Mouse (Mus musculus): ENCODE measurements around the gene Stard3. TPM values are rescaled to one million over a fixed set of nuclear protein-coding genes. Genes with fewer than 3 reads are reported as not detected.

Stard3 gene
- total RNA-seq, 2 experiments from 2014 or later, result 34.1 to 36.8 TPM

DNA sequence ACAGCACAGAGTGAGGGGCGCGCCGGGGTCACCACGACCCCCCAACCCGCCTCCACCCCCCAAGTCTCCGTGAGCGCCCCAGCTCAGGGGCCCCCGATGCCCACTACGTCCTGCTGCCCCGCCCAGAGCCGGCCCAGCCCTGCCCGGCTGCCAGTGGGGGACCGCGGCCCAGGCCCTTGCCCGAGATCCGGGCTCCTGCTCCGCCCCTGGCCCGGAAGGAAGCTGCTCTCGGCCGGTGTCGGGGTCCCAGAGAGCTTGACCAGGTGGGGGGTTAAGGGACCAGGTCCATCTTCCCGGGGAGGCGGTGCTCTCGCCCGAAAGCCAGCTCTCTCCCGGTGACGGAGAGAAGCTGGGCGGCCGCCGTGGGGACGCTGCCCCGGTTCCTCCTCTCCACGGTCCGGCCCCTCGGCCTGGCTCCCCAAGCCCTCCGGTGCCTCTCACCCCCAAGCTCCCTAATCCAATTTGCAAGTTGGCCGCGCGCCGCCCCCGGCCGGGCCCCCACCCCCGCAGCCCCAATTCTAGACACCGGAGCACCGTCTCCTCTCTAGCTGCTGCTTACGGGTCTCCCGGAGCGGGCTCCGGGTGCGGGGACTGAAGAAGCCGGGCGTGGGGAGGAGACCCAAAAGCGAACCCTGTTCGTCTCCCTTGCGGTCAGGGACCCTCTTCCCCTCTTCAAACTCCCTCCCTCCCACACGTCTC lies 29.6 kb upstream of the Stard3 start:
- peak in 1 of 2 experiments; percentile 54 for DNase-seq (ENCODE audit: low spot score in 2 of 2)
- intact Hi-C loops (cut with DNase I), result no loop called here

DNA sequence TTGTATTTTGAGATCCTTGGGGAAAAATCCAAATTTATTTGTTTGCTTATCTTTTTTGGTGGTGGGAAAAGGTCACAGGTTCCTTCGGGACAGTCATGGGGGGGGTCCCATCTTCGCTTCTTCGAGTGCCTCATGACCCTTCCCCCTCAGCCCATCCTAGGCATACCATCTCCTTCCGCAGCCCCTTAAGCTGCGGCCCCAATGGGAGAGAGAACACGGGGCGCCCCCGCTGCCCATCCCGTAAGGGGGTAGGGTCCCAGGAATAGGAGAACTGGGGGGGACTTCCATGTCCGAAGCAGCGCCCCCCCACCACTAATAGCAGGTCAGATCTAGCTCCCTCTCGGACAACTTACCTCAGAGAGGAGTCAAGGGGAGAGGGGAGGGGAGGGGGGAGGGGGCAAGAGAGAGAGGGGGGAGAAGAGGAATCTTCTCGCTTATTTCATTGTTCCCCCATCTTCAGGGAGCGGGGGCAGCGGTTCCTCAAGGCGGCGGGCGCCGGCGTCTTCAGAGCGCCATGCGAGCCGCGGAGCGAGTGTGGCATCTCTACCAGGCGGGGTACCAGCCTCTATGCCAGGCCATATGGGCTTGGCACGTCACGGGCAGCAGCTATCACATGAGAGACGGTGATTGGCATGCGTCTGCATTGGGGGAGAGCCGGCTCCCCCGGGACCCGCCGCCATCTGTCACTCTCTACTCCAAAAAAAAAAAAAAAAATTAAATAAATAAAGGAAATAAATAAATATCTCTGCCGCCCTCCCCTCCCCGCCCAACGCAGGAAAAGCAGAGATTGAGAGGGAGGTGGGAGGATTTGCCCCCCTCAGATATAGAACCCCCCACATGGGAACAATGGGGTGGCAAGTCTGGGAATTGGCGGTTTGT lies 28.8 kb upstream of the Stard3 start, which contains the start of gene Neurod2:
Gene Neurod2 (minus strand): TSS at position 568 of the 879 bp plus-strand sequence.
- intact Hi-C loops (cut with DNase I), result no loop called here

DNA sequence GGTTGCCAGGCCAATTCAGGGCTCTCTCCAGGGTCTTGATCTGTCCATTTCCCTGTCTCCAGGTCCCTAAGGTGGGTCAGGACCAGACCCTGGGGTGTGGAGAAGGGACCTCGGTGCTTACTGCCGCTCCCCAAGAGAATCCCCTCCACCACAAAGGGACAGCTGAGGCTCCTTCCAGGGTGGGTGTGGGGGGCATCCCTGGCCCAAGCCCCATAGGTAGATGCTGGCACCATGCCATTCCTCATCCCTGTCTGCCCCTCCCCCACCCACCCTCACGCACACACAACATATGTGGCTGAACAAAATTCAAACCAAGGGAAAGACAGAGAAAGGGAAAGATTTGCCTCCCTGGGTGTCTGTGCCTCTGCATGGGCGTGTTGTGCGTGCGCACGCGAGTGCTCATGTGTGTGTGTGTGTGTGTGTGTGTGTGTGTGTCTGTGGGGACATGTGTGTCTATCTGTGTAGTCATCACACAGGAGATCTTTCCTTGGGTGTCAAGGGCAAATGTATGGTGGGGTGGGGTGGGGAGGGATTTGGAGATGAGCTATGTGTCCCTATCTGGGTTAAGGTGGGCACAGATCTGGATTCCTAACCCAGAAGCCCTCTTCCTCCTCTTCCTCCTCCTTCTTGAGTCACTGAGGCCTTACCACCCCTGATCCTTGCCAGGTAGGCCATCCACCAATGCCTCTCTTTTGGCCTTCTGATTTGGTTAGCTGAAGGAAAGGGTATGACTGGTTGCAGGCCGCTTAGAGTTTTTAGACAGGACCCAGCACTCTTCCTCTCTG lies 28.0 kb upstream of the Stard3 start:
- intact Hi-C loops (cut with DNase I), result no loop called here

More for the DNA sequence above, 28.8 kb upstream of the Stard3 start, which contains the start of gene Neurod2:
- peak; percentile 74 to 90 for DNase-seq (ENCODE audit: low spot score in 2 of 2)

DNA sequence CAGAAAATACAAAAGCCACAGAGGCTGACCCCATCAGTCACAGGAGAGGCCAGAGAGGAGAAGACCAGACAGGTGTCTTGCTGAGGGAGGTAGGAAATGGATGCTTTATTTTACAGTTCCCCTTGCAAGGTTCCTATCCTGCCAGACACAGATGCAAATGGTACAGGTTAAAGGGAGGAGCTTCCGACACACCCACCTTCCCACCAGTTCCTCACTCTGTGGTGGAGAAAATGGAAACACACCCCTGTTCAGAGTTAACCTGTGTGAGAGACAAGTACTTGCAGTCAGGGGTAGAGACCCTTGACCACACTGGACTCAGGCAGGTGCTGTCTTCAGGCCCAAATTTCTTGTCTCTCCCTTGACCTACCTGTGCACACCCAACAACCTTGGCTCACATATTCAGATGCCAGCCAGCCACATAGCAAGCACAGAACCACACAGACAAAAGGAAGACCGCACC lies 27.4 kb upstream of the Stard3 start:
- no peak for DNase-seq (ENCODE audit: low spot score in 2 of 2)

More for the DNA sequence above, 28.0 kb upstream of the Stard3 start:
- no peak for DNase-seq (ENCODE audit: low spot score in 2 of 2)

DNA sequence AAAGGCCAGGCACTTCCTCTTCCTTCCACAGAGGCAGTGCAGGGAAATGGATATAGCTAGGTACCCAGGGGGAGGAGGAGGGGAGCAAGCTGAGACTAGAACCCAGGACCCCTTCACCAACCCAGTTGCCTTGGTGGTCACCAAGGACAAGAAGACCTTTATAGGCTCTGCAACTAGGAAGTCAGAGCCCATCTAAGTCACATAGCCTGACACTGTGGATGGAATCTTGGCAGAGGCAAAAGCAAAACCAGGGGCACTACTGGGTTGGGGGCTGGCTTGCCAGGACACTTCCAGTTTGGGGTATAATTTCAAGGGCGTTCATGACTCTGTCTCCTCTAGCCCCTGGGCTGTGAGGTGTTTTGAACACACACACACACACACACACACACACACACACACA lies 26.8 kb upstream of the Stard3 start:
- intact Hi-C loops (cut with DNase I), result no loop called here

More for the DNA sequence above, 27.4 kb upstream of the Stard3 start:
- intact Hi-C loops (cut with DNase I), result no loop called here

DNA sequence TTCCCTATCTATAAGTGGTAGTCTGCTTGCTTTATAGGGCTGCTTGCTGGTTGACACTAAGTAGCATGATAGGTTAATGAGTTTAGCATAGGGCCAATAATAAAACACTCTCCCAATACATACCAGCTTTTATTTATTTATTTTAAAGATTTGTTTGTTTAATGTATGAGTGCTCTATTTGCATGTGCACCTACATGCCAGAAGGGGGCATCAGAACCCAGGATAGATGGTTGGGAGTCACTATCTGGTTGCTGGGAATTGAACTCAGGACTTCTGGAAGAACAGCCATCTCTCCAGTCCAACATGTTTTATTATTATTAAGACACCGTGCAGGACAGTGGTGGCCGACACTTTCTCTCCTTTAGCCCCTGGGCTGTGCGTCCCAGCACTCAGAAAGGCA lies 26.0 kb upstream of the Stard3 start:
- intact Hi-C loops (cut with DNase I), result no loop called here
- DNase-seq (ENCODE audit: low spot score in 2 of 2), result no peak

More for the DNA sequence above, 26.8 kb upstream of the Stard3 start:
- no peak for DNase-seq (ENCODE audit: low spot score in 2 of 2)

DNA sequence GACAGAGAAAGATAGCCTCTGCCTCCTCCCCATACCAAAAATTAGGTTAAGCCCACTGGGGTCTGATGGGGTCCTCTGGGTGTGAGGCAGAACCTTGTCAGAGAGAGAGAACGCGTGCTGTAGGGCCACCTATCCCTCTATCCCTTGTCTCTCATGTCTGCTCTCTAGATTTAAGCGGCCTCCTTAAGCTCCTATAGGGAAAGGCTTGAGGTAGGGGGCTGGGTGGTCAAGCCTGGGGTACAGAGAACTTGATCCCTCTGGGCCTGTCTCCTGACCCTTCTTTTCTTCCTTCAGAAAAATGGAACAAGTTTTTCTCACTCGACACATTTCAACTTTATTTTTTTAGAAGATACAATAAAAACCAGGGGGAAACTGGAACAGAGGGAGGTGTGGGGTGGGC lies 25.3 kb upstream of the Stard3 start:
- DNase-seq (ENCODE audit: low spot score in 2 of 2), result no peak
- intact Hi-C loops (cut with DNase I), result no loop called here

DNA sequence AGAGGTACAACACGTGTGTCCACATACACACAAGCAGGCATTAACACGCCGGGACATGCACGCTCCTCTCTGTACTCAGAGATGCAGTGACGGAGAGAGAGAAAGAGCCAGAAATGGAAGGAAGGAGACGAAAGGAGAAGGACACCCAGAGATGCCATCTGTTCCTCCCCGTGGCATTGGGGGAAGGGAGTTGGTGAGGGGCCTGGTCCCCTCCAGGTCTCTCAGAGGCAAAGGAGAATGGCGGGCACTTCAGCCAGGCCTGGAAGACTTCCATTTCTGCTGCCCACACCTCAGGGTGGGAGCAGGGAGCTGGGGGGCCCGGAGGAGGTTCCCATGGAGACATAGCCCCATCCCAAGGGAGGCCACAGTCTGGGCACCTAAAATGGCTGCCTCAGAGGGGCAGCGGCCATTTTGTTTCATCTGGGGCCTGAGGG lies 24.9 kb upstream of the Stard3 start:
- intact Hi-C loops (cut with DNase I), result no loop called here
- DNase-seq (ENCODE audit: low spot score in 2 of 2), result peak in 1 of 2 experiments; percentile 81

DNA sequence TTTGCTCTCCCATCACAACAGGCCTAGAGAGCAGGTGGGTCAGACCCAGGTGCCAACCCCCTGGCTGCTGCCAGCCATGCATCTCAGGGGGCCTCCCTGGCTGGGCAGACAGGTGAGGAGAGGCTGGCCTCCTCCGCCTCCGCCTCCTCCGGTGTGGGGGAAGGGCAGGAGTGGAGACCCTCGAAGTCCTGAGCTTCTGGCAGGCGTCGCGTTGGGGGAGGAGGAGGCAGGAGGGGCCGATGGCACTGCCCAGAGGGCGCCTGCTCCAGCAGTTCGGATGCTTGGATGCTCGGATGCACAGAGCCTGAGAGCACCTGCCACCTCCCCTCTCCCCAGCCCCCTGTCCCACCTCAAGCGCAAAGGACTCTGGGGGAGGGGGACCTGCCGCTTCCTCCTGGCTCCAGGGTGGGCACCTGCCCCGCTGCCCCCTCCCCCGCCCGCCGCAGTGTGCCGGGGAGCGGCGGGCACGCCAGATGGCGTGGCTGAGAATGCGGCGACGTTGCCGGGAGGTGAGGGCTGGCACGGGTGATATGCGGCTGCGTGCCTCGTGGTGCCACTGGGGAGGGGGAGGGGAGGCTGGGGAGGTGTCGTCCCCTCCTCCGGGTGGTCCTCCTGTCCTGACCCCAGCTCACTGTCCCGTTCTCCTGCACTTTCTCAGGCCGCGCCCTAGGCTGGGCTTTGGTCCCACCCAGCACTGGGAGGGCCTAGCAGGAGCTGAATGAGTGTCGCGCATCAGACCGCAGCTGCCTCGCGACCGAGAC lies 24.0 kb upstream of the Stard3 start:
- DNase-seq (ENCODE audit: low spot score in 2 of 2), result peak in 1 of 2 experiments; percentile 51
- intact Hi-C loops (cut with DNase I), result no loop called here

DNA sequence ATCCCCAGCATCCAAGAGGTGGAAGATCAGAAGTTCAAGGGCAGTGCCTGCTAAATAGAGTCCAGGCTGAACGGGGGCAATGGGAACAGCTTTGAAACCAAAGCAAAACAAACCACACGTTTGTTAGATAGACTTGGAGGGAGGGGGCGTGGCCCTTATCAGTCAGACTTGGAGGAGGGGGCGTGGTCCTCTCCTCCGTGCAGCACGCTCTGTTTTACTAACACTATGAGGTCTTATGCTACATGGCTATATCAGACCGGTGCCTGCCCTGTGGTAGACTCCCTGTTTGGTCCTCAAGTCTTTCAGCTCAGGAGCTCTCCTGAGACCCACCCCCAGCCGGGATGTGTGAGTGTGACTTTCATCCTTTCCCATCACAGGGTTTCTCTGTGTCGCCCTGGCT lies 22.9 kb upstream of the Stard3 start:
- no peak for DNase-seq (ENCODE audit: low spot score in 2 of 2)
- intact Hi-C loops (cut with DNase I), result no loop called here

DNA sequence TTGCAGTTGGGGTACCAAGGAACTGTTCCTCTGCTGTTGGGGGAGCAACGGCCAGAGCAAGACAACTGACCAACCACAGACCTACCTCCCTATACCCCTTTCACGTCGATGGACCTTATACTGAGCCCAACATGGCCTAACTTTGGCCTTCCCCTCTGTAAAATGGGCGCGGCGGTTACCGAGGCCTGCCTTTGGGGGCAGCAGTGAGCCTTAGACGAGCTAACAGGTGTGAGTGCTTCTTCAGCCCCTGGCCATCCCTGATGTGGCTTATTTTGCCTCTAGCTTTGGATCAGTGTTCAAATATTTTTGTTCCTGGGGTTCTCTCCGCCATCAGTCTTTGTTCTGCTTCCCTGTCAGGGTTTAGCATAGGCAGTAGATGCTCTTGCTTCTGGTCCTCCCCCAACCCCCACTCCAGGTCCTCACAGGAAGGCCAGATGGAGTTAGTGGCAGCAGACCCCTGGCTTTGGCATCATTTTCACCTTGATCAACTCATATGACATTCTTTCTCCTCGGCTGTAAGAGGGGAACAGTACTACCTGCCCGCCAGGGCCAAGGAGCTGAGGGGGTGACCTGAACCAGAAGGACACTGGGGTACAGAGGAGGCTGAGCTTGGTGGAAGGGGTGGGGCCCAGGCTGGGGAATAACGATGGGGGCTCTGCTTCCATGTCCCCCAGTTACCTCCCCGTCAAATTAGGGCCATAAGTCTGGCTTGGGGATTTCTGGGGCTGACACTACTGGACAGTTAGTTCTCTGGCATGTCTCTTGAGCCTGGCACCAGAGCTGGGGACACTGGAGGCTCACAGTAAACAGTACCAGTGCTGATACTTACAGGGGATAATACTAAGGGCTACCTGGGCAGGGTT lies 21.7 kb upstream of the Stard3 start:
- no peak for DNase-seq (ENCODE audit: low spot score in 2 of 2)
- intact Hi-C loops (cut with DNase I), result no loop called here

DNA sequence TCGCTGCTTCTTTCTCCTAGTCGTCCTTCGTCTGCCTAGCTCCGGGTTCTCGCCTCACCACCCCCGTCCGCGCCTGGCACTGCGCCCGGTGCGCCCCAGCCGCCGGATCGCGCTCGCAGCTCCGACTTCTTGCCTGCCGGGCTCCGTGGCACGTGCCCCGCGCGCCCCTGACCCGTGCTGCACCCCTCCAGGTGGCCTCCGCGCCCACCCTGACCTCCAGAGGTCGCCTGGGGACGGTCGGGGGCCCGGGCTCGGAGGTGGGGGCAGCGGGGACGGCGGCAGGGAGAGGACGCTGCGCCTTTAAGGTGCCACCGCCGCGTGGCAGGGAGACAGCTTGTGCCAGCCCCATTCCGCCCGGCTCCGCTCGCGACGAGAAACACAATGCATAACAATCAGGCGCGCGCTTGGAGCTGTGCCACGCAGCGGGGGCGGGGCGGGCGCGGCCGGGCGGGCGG lies 19.6 kb upstream of the Stard3 start:
- intact Hi-C loops (cut with DNase I), result no loop called here

DNA sequence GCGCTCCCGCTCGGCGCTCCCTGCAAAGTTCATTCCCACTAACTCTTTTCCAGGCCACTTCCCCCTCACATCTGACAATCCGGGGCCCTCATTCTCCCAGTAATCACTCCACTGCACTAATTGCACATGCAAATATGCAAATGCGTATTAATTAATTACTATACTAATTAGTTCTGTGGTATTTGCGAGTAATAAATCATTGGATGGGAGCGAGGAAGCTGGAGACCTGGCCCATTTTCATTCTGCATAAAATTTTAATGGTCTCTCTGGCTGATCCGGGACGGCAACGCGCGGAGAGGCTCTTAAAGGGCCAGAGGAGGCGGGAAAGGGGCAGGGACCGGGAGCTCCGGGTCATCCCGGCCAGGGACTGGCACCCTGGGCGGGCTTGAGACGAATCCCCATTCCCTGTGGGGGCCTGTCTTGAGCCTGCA lies 19.1 kb upstream of the Stard3 start:
- intact Hi-C loops (cut with DNase I), result no loop called here
- peak in 1 of 2 experiments; percentile 53 for DNase-seq (ENCODE audit: low spot score in 2 of 2)

More for the DNA sequence above, 19.6 kb upstream of the Stard3 start:
- peak; percentile 85 to 91 for DNase-seq (ENCODE audit: low spot score in 2 of 2)

DNA sequence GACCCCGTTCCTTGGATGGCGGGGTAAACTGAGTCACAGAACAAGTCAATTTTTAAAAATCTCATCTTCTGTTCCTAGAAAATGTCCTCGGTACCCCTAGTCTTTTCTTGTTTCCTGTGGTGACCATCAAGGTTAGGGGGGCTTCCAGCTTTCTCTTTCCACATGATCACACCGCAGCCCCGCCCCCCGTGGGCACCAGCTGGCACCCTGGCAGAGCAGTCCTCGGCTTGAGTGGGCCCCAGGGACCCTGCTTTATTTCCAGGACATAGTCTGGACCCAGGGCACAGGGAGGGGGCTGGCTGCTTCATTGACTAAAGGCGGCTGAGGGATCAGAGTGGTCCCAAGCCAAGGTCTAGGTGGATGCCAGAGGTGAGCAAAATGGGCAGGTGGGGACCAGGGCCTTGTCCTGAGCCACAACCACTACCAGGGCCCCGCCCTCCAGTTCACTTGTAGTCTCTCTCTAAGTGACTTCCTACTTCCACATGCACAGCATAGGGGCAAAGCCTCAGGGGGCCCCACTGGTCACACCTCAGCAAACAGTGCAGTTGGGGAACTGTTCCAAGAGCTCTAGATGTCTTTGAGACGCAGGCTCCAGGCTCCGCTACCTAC lies 18.4 kb upstream of the Stard3 start:
- intact Hi-C loops (cut with DNase I), result loop anchor here (5.0 kb wide), 1 partner anchor 98 kb away; the partner anchor contains the start of gene Mien1
- no peak for DNase-seq (ENCODE audit: low spot score in 2 of 2)

DNA sequence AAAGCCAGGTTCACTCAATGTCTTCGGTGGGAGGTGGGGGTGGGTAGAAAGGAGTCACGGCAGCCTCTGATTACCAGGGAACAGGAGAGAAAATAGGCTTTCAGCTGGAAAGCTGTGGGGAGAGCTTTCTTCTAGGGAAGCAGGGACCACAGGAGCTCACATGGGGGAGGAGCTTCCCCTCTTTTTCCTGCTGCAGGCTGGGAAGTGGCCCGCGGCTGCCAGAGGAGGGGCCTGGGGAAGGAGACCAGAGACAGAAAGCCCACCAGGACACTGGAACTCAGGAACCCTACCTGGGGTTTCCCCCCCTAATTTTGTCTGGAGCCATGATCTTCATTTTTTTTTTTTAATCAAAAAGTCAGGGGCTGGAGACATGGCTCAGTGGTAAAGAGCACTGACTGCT lies 17.6 kb upstream of the Stard3 start:
- DNase-seq (ENCODE audit: low spot score in 2 of 2), result no peak
- intact Hi-C loops (cut with DNase I), result loop anchor here (5.0 kb wide), 1 partner anchor 97 kb away; the partner anchor contains the start of gene Mien1

DNA sequence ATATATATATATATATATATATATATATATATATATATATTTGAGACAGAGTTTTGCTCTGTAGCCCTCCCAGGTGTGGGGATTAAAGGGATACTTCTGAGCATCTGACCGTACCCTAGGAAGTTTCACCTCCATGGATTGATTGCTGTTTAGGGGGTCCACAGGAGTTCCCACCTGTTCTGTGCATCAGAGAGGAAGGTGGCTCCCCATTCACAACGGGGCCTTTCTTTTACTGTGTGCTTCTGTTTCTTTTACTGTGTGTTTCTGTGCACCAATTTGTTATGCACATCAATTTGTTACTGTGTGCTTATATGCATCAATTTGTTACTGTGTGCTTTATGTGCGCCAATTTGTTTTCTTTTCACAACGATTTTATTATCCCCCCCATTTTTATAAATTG lies 17.0 kb upstream of the Stard3 start:
- no peak for DNase-seq (ENCODE audit: low spot score in 2 of 2)
- intact Hi-C loops (cut with DNase I), result loop anchor here (5.0 kb wide), 1 partner anchor 96 kb away; the partner anchor contains the start of gene Mien1
